Mouse (Mus musculus): ENCODE measurements at regions not wholly inside any gene's neighbourhood (a gene's known extent, or its start where the extent isn't known, plus 50 kb on each side); places are given as distances from the start of the nearest gene placed in this dataset.

DNA sequence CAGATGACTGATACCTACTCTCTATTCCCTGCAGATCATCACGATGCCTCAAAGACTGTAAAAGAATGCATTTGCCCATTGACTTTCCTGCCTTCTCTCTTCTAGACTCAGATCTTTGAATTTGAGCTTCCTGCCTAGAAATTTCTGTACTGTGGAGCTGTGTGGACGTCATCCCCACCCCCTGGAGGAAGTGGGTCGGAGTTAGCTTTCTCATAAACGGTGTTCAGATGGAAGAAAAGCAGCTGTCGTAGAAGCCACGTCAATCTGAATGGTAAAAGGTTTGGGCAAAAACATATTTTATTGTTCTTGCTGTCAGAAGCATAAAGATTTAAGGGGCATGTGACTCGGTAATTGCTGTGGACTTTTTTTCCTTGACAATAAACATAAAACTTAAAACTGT is 154.6 kb upstream of the Mvb12b start:
- no peak for DNase-seq

GRCm38 (mm10) chr2:34038982-34039381 is 151.2 kb upstream of the Mvb12b start:
- DNase-seq = no peak

DNA sequence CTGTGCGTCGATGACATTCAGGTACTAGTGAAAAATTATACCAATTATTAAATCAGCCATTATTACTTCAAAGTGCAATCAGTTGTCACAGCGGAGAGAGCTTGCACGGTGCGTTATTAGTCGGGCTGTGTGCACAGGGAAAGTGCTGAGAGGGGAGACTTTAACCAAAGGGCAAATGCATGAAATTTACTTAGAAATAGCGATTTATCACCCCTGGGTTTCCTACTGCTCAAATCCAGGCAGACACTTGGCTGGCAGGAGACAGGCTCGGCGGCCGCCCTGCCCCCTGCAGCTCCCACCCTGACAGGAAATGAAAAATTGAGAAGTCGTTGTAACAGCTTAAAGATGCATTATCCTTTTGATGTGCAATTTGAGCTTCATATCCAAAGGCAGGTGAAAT is 145.5 kb upstream of the Mvb12b start:
- DNase-seq = no peak

- no peak for DNase-seq
These were observed 143.7 kb upstream of the Mvb12b start for GRCm38 (mm10) chr2:34031421-34031820.

DNA sequence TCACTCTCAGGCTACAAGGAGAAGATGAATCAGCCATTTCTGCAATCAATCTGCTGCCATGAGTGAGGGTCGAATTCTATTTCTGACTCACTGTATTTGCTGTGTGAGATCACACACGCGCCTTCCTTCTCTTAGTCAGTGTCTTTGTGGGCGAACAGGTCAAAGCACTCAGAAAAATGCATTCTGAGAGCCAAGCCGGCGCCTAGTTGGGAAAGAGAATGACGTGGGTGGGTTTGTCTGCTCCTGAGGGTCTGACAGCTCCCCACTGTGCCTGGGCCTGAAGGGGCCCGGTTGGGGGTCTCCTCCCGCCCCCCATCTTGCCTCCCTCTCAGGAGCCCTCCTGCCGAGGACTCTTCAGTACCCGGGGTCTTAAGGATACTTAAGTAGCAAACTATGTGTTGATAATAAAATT is 143.3 kb upstream of the Mvb12b start:
- DNase-seq = no peak

GRCm38 (mm10) chr2:34027445-34027844 is 139.7 kb upstream of the Mvb12b start:
- DNase-seq = peak in 1 of 2 experiments; percentile 20

- DNase-seq = peak in 1 of 2 experiments; percentile 32
These were observed 139.0 kb upstream of the Mvb12b start for GRCm38 (mm10) chr2:34026566-34027360.

DNA sequence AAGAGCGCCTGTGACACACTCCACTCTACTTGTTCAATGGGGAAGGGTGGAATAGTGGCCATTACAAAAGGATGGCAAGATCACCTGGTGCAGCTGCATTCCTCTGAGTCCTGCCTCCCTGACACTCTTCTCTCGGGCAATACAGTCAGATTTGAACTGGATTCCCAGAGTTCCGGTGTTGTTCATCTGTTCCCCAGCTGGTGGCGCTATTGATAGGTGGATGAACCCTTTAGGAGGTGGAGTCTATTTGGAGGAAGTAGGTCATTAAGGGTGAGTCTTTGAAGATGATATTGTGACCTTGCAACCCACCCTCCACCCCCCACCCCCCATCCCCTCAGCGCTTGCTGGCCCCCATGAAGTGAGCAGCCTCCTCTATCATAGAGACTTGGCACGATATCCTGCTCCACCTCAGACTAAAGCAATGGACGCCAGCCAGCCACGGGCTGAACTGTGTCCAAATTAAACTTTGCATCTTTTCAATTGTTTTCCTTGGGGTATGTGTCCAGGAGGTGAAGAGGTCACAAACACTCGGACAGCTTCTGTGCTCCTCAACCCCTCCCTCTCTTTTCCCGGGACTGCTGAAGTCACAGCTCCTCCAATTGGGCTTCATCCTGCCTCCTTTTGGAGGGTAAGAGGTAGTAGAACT is 138.1 kb upstream of the Mvb12b start:
- DNase-seq = peak; percentile 74 to 80

DNA sequence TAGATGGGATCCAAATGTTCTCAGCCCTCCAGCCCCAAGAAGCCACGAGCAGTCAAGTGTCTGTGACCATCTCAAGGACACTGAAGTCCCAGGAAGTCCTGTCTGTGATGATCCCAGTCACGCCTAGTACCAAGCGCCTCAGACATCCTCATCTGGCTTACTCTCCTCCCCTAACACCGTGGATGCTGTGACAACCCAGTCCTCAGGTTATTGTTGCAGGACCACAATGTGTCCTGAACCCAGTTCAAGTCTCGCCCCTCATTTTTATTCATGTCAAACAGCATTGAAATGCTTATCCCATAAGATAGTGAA is 129.4 kb upstream of the Mvb12b start:
- DNase-seq = no peak

DNA sequence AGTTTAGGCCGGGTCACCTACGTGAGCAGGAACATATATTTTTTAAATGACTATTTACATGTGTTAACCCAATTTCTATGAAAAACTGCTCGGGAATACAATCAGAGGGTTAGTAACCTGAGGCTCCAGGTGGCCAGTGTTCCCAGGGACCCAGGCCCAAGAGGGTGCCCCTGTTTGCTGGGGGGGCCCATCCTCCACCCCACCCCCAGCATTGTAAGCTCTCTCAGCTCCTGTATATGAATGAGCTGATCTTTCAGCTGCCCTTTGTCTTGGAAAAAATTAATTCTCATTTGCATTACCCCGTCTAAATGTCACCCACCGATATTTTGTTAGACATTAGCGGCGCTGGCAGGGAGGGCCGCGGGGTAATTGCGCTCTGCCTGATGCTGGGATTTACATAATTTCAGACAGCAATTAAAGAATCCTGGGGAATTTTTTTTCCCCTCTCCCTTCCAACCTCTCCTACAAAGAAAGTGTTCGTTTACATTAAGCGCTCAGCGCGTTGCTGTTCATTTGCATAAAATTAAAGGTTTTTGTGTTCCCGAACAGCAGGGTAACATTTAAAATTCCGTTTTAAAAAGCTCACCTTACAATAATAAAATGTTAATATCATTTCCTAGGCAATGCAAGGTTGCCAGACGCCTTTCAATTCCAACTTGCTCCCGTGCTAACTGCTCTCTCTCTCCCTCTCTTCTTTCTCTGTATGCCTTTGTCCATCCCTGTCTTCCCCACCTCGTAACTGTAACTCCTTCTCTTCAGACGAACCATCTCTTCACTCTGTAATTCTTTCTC is 128.8 kb upstream of the Mvb12b start:
- no peak for DNase-seq

- no peak for DNase-seq
These were observed 127.9 kb upstream of the Mvb12b start for GRCm38 (mm10) chr2:34015640-34015995.

- no peak for DNase-seq
These were observed 127.3 kb upstream of the Mvb12b start for GRCm38 (mm10) chr2:34014868-34015639.

GRCm38 (mm10) chr2:34010166-34010565 is 122.4 kb upstream of the Mvb12b start:
- no peak for DNase-seq

DNA sequence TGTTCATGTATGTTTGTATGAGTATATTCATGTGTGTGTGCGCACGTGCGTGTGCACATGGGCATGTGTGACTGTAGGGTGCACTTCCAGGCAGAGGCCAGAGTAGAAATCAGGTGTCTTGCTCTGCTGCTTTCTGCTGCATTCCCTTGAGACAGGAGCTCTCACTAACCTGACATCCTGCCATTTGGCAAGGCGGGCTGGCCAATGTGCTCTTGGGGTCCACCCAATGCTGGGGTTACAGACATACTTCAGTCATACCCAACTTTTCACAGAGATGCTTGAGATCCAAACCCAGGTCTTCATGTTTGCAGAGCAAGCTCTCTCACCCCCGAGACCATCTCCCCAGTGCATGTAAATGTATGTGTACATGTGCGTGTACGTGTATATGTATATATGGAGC is 120.2 kb upstream of the Mvb12b start:
- DNase-seq = no peak

DNA sequence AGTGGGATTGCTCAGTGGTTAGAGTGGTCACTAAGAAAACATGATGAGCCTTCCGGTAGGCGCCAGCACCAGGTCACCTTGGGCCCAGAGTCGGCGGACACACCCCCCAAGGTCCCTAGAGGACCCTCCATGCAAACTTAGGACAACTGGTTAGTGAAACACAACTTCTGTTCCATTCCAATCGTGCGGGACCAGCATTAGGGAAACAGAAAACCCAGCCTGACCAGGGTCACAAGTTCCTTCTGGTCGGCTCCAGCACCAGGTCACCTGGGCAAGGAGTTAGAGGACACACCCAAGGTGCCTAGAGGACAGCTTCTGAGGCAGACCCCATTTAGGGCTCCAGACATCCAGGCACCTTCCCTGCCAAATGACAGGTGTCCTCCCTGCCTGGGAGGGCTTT is 109.4 kb upstream of the Mvb12b start:
- no peak for DNase-seq

DNA sequence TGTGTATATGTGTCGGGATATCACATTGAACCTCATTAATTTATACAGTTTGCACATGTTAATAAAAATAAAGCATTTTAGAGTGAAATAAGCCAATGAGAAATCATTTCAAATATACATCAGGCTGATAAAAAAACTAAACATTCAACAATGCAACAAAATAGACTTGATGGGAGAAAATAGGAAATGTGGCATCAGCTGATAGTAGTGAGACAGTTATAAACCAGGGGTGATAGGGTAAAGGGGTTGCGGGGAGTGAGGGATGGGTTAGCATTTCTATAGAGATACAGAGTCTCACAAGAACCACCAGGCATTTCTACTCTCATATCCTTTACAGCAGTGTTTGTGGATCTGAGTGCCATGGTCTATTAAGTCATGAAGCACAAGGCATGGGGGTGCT is 108.6 kb upstream of the Mvb12b start:
- no peak for DNase-seq

- DNase-seq = no peak
These were observed 103.6 kb upstream of the Mvb12b start for GRCm38 (mm10) chr2:33991299-33991698.

GRCm38 (mm10) chr2:33990711-33991110 is 103.0 kb upstream of the Mvb12b start:
- DNase-seq = no peak

DNA sequence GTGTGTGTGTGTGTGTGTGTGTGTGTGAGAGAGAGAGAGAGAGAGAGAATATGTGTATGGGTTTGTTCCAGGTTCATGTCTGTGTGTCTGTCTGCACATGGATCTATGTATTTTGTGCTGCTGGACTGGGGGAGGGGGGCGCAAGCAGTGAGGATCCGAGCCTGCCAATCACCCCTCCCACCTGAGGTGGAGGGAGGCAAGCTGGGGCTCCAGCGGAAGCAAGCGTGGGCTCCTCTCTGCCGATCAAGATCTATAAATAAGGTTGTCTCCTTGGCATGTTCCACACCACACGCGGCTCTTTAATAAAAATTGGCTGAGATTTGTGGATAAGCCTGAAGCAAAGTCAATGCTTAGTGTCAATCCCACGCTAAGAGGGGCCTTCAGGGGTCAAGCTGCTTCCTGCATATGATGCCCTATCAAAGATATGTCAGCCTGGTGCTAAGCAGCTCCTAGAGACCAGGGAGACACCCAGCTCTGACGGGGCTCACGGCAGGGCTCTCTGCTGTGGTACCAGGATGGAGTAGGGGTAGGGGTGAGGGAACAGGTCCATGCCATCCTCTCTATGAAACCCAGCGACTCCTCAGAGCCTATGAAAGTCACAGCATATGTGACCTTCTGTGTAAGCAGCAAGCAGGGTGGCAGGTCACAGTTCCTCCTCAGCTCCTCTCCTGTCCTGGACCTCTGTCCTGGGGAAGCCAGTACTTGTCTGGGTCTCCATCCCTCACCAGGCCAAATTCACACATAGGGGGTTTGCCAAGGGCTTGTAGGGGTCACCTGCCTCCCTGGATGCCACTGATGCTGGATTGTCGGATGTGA is 102.0 kb upstream of the Mvb12b start:
- DNase-seq = no peak

- DNase-seq = peak; percentile 50 to 54
These were observed 98.7 kb upstream of the Mvb12b start for GRCm38 (mm10) chr2:33986420-33986819.

- DNase-seq = peak; percentile 67 to 77
These were observed 97.6 kb upstream of the Mvb12b start for GRCm38 (mm10) chr2:33985316-33985715.

DNA sequence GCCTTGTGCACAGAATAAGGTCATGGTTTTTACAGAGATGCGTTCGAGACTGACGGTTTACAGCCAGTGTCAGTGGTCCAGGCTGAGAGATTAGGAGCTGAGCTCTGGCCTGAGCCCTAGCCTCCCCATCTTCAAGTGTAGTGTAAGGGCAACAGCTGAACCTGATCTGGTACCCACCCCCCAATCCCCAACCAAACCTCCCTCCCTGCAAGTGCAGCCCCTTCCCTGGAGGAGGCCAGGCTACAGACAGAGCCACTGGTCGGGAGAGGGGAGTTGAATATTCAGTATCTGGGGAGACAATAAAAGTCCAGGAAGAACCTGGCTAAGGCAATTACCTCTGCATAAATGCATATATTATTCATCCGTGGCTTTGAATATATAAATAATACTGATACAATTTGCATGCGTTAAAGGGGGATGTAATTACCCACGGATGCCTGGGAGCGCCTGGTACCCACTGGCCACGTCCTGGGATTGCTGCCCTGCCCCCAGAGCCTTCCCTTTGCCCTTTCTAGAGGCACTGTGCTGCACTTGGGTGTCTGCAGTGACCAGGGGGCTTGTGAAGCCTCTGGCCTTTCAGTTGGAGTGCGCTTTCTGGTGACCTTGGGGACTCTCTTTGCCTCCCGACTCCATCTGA is 95.5 kb upstream of the Mvb12b start:
- DNase-seq = peak in 1 of 2 experiments; percentile 2

All from cerebellum, postnatal 10 days (tissue).